Mouse (Mus musculus) lung, embryonic 14.5 days (tissue): ENCODE data around the gene Carns1. TPM values are rescaled to one million over a fixed set of nuclear protein-coding genes. Genes with fewer than 3 reads are reported as not detected.

Source experiments
- ATAC-seq: fragments of 200-750 bp; cut with Nextera tagmentation; 2 replicates; pipeline ENCODE4 v1.8.0; 2017; ENCODE audit warnings: mild to moderate bottlenecking, moderate TSS enrichment, moderate library complexity; ENCODE audit not compliant: insufficient read depth
- DNase-seq: peaks from one replicate; pipeline ENCODE4 v3.0.0-alpha.2; 2015
- H3K27ac ChIP-seq: fragments of 300-500 bp; sonication (generic); 2 replicates; pipeline ENCODE4 v1.5.1; 2014; ENCODE audit warnings: low read depth, mild to moderate bottlenecking, moderate library complexity
- H3K27me3 ChIP-seq: fragments of 300-500 bp; sonication (generic); 2 replicates; pipeline ENCODE4 v1.6.1; 2014; ENCODE audit warnings: low read length, control low read depth; ENCODE audit not compliant: insufficient read depth
- H3K36me3 ChIP-seq: fragments of 300-500 bp; sonication (generic); 2 replicates; pipeline ENCODE4 v1.6.1; 2014; ENCODE audit warnings: control low read depth; ENCODE audit not compliant: insufficient read depth
- H3K4me1 ChIP-seq: fragments of 300-500 bp; sonication (generic); 2 replicates; pipeline ENCODE4 v1.6.1; 2014; ENCODE audit warnings: antibody characterized with exemption, control low read depth; ENCODE audit not compliant: insufficient read depth
- H3K4me2 ChIP-seq: fragments of 300-500 bp; sonication (generic); 2 replicates; pipeline ENCODE4 v1.6.1; 2014; ENCODE audit warnings: mild to moderate bottlenecking
- H3K4me3 ChIP-seq: fragments of 300-500 bp; sonication (generic); 2 replicates; pipeline ENCODE4 v1.5.1; 2014; ENCODE audit warnings: low read depth, low read length
- H3K9ac ChIP-seq: fragments of 300-500 bp; sonication (generic); 2 replicates; pipeline ENCODE4 v1.6.1; 2014
- H3K9me3 ChIP-seq: fragments of 300-500 bp; sonication (generic); 2 replicates; pipeline ENCODE4 v1.6.1; 2016; ENCODE audit warnings: low read depth, low read length, control low read depth
- CTCF ChIP-seq: IDR thresholded peaks from 2 replicates; pipeline ENCODE4 v1.5.1; 2016; ENCODE audit warnings: antibody characterized with exemption, low read depth
- WGBS: fragments of 180-500 bp; shearing (Covaris S2); extraction: QIAGEN DNeasy Blood & Tissue Kit; methylation state at CpG from one replicate; pipeline ENCODE4 v1.1.7; 2014; 5-methylcytosine and 5-hydroxymethylcytosine counted together
- polyA plus RNA-seq: library from polyadenylated mRNA; unstranded; fragments of >200 nt; fragmentation: Nextera tagmentation; extraction: Ambion mirVana; gene quantifications from 2 replicates; pipeline ENCODE4 v1.2.1, GENCODE M21; 2014

The Carns1 gene
- polyA plus RNA-seq, 1 experiment from 2014 or later, result 2.5 TPM

GRCm38 (mm10) chr19:4213524-4213974, 38.3 kb upstream of the Carns1 start:
- Histone ChIP-seq H3K9me3 (no peaks in the 10 kb centered on the region), H3K4me3 (peak overlapping the region; percentile 85), H3K4me1 (peaks cover 23% of the 10 kb centered on the region), H3K27me3 (0 out of 2 replicates have a peak, but pooled peaks cover 6% of the 10 kb centered on the region), H3K9ac (peak overlapping the region; percentile 89), H3K36me3 (no peaks in the 10 kb centered on the region), H3K4me2 (peak overlapping the region; percentile 96), H3K27ac (peak overlapping the region; percentile 88)
- no peak; the same call in 1 of the 2 replicates for ATAC-seq
- TF ChIP-seq CTCF, result no peak
- 9% methylated on average over 9 of the region's 9 CpGs for WGBS
- peak; percentile 50 for DNase-seq

DNA sequence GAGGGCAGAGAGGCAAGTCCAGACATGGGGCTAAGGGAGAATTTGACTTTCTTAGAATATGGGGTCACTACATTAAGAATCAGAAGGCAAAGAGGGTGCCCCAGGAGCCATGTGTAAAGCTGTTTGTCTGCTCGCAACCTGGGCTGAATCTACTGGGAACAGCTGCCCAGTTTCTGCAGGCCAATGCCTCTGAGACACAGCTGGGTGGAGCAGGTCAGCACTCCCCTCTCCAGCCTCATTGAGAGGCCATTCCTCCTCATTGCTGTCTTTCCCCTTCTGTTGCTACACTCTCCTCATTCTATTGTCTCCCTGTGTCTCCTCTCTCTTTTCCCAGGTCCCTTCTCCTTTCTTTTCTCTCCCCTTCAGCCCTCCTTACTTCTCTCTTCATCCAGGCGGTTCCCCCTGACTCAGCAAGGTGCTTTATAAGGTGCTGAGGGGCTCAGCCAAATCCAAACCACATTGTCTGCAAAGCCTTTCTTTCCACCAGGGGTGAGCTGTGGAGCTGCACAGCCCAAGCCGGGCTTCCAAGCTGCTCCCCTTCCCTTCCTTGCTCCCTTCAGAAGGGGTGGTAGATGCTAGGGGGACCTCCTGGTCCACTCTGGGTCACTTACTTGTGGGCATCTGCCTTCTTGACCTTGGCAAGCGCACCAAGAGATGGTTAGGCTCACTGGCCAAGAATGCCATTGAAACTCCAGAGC, 36.8 kb upstream of the Carns1 start:
- Histone ChIP-seq H3K4me2 (no peak overlapping the region), H3K4me1 (peaks cover 15% of the 10 kb centered on the region), H3K9ac (no peak overlapping the region), H3K27ac (no peak overlapping the region), H3K27me3 (0 out of 2 replicates have a peak, but pooled peaks cover 6% of the 10 kb centered on the region), H3K9me3 (no peaks in the 10 kb centered on the region), H3K4me3 (no peak overlapping the region), H3K36me3 (no peaks in the 10 kb centered on the region)
- TF ChIP-seq CTCF, result no peak
- ATAC-seq, result no peak
- WGBS, result 49% methylated on average over 4 of the region's 4 CpGs
- DNase-seq, result no peak

DNA sequence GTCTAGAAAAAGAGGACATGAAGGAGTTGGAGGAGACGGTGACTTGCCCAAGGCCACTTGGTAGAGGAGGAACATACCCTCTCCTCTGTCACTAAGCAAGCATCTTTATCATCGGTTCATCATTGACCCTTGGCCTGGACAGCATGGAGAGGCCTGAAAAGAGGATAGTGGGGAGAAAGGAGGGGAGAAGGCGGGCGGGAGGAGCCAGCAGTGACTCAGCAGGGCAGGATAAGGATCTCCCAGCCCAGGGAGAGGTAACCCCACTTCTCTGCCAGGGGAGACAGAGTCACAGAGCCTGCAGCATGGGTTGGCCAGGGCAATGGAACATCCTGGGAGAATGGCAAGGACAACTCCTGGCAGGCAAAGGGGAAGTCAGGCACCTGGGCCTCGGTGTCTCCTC, 33.3 kb upstream of the Carns1 start:
- Histone ChIP-seq H3K36me3 (no peaks in the 10 kb centered on the region), H3K4me2 (no peak overlapping the region), H3K9ac (no peak overlapping the region), H3K4me1 (no peaks in the 10 kb centered on the region), H3K27me3 (peaks cover 2% of the 10 kb centered on the region; the same call in 1 of the 2 replicates), H3K9me3 (no peaks in the 10 kb centered on the region), H3K4me3 (no peak overlapping the region), H3K27ac (no peak overlapping the region)
- WGBS, result 64% methylated on average over 5 of the region's 5 CpGs
- no peak for TF ChIP-seq CTCF
- DNase-seq, result no peak
- ATAC-seq, result no peak

DNA sequence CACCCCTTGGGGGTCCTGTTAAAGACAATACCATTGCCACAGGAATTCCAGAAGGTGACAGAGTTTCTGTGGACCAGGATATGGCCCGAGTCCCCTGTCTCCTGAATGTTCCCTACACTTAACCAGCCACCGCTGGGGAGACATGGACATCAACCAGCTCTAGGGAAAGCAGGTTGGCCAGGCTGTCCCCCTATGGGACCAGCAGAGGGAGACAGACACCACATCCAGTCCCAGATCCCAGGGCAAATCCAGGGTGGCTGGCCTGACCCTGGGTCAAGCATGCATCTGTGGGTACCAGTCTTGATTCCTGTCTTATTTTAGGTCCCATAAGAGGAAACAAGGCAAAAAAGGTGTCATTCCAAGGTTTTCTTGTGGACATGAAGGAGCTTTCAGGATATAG, 31.7 kb upstream of the Carns1 start:
- H3K4me1 ChIP-seq, result 0 out of 2 replicates have a peak, but pooled peaks cover 3% of the 10 kb centered on the region
- no peak overlapping the region for H3K4me2 ChIP-seq
- no peaks in the 10 kb centered on the region for H3K9me3 ChIP-seq
- DNase-seq, result peak; percentile 85
- H3K36me3 ChIP-seq, result no peaks in the 10 kb centered on the region
- peak; percentile 98 for TF ChIP-seq CTCF
- 2% methylated on average over 2 of the region's 2 CpGs for WGBS
- ATAC-seq, result peak; percentile 50; the same call in 1 of the 2 replicates
- H3K27me3 ChIP-seq, result no peaks in the 10 kb centered on the region; the same call in 1 of the 2 replicates
- H3K27ac ChIP-seq, result no peak overlapping the region
- no peak overlapping the region for H3K9ac ChIP-seq
- H3K4me3 ChIP-seq, result no peak overlapping the region

DNA sequence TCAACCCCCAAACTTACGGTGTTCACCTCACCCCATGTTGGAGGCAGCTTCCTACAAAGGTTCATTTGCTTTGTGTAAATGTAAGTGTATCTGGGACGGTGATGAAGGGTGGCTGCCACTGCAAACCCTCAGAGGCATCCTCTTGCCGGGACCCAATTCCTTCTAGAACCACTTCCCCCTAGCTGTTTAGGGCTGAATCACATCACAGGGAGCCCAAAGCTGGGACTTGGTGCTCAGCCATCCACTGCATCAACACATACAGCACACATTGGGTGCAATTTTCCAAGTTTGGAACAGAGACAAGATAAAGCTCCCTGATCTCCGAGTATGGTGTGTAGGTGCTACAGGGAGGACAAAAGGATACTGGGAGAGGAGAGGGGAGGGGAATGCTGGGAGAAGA, 29.6 kb upstream of the Carns1 start:
- DNase-seq, result no peak
- TF ChIP-seq CTCF, result no peak
- Histone ChIP-seq H3K4me1 (peaks cover 12% of the 10 kb centered on the region), H3K9me3 (no peaks in the 10 kb centered on the region), H3K27me3 (no peaks in the 10 kb centered on the region; the same call in 1 of the 2 replicates), H3K4me2 (no peak overlapping the region), H3K9ac (no peak overlapping the region), H3K36me3 (peaks cover 6% of the 10 kb centered on the region; the same call in 1 of the 2 replicates), H3K27ac (no peak overlapping the region), H3K4me3 (no peak overlapping the region)
- ATAC-seq, result no peak
- WGBS, result 57% methylated on average over 4 of the region's 4 CpGs

DNA sequence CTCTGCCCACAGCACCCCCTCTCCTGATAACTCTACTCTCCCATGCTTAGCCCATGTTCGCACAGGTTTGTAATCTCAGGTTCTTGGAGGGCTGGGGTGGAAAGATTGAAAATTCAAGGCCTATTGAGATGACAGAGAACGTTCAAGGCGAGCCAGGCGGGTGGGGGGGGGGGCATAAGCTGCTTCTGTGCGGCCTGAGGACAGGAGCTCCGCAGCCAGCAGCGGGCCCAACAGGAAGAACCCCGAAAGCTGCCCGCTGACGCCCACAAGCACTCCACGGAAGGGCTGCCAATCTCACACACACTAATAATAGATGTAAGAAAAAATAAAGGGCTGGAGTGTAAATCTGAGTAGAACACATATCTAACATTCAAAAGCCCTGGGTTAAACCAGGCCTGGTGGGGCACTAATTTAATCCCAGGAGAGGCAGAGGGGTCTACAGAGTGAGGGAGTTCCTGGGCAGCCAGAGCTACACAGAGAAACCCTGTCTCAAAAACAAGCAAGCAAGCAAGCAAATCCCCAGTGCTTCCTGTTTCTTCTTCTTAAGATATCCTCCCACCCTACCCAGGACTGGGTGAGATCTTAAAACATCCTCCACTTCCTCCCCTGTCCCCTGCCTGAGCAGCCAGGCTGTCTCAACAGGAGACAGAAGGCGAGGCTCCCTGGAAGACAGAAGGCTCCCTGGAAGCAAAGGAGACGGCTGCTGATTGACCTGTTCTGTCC, 28.5 kb upstream of the Carns1 start:
- no peak overlapping the region for H3K27ac ChIP-seq
- no peaks in the 10 kb centered on the region; the same call in 1 of the 2 replicates for H3K27me3 ChIP-seq
- peaks cover 15% of the 10 kb centered on the region; the same call in 1 of the 2 replicates for H3K36me3 ChIP-seq
- DNase-seq (peak; percentile 14), ATAC-seq (no peak)
- no peaks in the 10 kb centered on the region for H3K9me3 ChIP-seq
- TF ChIP-seq CTCF, result no peak
- no peak overlapping the region for H3K4me2 ChIP-seq
- H3K9ac ChIP-seq, result no peak overlapping the region
- 50% methylated on average over 13 of the region's 13 CpGs for WGBS
- H3K4me3 ChIP-seq, result no peak overlapping the region
- peaks cover 12% of the 10 kb centered on the region for H3K4me1 ChIP-seq

DNA sequence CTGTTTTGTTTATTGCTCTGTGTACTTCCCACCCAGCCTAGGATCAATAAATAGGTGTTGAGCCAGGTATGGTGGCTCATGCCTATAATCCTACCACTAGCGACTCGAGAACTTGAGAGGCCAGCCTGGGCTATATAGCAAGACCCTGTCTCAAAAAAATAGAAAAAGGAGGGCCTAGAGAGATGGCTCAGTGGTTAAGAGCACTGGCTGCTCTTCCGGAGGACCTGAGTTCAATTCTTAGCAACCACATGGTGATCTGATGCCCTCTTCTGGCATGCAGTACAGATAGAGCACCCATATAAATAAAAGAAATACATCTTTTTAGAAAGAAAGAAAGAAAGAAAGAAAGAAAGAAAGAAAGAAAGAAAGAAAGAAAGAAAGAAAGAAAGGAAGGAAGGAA, 27.9 kb upstream of the Carns1 start:
- no peak overlapping the region for H3K4me3 ChIP-seq
- WGBS, result 59% methylated on average over 3 of the region's 3 CpGs
- DNase-seq, result no peak
- H3K27ac ChIP-seq, result no peak overlapping the region
- peaks cover 12% of the 10 kb centered on the region for H3K4me1 ChIP-seq
- peaks cover 21% of the 10 kb centered on the region; the same call in 1 of the 2 replicates for H3K36me3 ChIP-seq
- H3K27me3 ChIP-seq, result no peaks in the 10 kb centered on the region; the same call in 1 of the 2 replicates
- no peak overlapping the region for H3K9ac ChIP-seq
- no peak for TF ChIP-seq CTCF
- no peaks in the 10 kb centered on the region for H3K9me3 ChIP-seq
- ATAC-seq, result no peak
- no peak overlapping the region; the same call in 1 of the 2 replicates for H3K4me2 ChIP-seq
